Mouse (Mus musculus): Measurements from ENCODE around the gene Il12b.
"Not testable (repeated sequence)": the region's sequence is repeated elsewhere in the genome, so short reads cannot be mapped to it uniquely, and the experiment has no call there.

The Il12b gene

DNA sequence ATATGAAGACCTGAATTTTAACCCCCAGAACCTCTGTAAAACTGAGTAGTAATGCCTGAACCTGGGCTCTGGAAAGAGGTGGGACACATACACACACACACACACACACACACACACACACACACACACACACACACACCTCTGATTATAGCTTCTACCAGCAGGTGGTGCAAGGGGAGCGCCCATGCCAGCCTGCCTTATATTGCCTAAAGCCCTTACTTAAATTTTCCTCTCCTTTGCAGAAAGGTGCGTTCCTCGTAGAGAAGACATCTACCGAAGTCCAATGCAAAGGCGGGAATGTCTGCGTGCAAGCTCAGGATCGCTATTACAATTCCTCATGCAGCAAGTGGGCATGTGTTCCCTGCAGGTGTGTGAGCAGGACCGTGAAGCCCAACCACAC is 12.4 kb downstream of the Il12b start:
- no peak for DNase-seq (ENCODE audit: low spot score)

DNA sequence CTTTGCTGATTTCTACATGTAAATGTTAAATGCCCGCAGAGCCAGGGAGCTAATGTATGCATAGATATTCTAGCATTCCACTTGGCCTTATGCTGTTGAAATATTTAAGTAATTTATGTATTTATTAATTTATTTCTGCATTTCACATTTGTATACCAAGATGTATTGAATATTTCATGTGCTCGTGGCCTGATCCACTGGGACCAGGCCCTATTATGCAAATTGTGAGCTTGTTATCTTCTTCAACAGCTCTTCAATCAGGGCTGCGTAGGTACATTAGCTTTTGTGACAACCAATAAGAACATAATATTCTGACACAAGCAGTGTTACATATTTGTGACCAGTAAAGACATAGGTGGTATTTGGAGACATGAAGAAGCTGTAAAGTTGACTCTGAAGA is 13.5 kb downstream of the Il12b start:
- no peak for DNase-seq (ENCODE audit: low spot score)

DNA sequence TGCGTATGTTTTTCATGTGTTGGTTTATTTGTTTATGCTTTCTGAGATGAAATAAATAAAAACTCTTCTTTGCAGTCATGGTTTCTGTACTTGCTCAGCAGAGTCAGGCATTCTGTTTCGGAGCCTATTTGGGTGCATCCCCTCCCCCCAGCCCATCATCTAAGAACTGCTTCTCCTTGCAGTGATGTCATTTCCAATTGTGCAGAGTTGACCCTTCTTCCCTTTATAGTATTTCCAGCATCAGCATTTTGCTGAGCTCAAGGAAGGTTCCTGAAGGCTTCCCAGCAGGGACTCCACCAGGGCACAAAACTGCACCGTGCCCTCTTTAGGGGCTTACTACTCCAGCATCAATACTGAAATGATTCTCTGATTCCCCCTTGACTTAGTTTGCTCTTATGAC is 14.7 kb downstream of the Il12b start:
- no peak for DNase-seq (ENCODE audit: low spot score)

DNA sequence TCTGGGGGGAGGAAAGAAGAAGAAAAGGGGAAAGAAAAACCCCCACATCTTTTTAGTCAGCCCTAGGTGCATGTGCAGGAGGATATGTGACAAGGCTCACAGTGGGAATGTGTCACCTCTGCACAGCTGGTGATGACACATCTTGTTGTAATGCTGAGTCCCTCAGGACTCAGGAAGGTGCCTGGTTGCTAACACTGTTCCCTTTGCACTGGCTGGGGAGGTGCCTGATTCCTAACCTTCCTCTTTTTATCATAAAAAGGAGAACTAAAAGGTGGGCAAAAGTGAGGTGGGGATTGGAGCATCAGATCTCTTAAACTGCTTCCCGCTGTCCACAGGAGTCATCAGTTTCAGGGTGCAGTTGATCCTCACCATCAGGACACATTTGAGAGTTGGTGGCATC is 17.5 kb downstream of the Il12b start:
- no peak for DNase-seq (ENCODE audit: low spot score)

DNA sequence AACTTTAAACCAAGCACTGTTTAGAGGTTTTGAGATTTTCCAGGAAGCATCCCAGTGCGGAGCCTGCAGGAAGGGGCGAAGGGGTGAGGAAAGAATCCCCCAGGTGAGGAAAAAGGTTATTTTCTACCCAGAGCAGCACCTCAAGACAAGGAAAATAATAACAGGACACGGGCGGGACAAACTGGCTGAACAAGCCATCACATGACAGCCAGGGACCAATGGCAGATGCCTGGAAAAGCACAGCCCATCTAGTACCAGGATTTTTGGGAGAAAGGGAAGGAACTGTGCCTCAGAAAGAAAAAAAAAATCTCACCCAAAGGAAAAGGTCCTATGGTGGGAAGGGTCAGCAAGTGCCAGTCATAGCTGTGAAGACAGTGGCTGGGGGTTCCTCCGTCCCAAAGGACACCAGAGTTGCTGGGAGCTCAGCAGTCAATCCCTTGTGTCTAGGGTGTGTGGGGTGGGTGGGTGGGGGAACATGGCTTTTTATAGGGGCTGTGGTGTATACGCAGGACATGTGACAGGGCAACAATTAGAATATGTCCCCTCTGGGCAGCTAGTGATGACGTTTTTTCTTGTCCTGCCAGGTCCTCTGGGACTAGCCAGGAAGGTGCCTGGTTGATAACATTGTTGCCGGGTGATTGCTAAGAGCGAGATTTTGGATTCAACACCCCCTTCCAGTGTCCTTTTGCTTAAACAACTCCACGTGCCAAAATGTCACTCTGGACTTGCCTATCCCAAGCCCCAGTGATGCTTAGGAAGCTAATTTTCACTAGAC is 22.7 kb downstream of the Il12b start:
- DNase-seq (ENCODE audit: low spot score), result no peak

DNA sequence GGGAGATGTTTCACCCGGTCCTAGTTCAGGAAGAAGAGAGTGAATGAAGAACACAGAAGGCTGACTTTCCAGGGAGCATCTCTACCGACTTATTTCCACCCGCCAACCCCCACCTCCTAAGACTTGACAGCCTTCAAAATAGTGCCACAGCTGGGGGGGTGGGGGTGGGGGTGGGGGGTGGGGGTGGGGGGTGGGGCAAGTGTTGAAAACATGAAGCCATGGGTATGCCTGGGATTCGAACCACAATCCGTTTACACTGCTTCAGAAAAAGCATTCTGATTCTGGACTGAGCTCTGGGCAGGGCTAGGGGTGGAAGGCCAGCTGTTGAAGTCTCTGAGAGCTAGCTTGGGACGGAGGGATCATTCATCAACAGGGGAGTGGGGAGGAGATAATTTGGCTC is 23.4 kb downstream of the Il12b start:
- no peak for DNase-seq (ENCODE audit: low spot score)

DNA sequence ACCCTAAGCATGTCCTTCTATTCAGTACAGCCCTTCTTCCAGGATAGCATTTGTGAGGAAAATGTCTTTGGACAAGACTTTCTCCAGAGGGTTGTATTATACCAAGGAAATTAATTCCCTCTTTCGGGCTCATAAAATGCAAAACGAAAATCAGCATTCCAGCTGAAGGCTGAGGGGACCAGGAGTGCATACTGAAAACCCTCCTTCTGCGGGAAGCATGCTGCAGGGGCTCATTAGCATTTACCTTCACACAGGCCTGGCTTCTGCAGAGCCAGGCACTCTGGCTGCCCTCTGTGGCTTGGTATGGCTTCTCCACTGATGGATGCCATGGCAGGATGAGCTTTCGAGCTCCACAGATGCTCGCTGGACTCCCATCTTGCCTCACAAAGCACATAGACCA is 24.1 kb downstream of the Il12b start:
- no peak for DNase-seq (ENCODE audit: low spot score)

DNA sequence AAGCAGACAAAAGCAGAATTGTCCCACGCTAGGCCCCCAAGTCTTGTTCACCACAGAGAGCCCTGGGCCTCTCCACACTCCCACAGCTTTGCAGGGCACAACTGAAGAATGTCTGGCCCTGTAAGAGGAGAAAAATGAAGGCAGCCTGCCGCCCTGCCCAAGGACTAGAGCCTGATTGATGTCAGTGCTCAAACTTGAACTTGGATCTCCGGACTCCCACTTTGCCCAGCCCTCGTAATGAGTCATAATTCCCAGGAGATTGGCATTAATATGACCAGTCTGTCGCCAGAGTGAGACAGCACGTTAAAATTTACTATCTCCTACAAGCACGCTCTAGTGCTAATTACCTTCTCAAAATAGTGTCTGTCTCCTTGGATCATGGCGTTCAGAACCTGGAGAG is 25.1 kb downstream of the Il12b start:
- DNase-seq (ENCODE audit: low spot score), result no peak

DNA sequence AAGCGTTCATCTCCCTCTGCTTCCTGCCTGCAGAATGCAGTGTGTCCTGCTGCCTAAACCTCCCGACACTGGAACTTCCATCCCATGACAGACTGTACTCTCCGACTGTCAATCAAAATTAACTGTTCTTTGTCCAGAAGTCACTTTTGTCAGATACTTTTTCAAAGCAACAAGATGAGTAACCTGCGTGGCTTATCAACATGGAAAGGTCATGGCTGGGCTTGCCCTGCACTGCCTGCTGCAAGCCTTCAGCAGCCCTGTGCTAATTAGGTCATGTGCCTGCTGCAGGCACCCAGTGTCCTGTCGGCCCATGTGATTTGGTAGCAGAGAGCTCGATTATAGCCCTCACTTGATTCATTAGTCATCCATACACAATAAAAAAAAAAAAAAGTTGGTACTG is 25.8 kb downstream of the Il12b start:
- DNase-seq (ENCODE audit: low spot score), result no peak

DNA sequence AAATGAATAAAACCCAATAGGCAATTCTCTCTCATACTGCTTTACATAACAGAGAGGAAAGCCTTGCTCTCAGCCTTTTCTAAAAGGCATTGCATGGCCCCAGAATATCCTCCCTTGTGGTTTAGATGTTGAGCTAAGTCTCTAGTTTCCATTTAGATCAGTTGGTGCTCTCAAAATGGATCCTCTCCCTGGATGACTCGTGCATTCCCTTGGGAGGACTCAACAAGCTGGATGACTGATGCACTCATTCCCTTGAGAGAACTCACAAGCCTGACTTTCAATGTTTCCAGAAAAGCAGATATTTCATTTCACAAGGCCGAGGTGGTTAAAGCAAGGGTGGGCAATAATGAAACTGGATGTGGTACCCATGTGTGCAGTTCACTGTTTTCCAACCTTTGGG is 28.1 kb downstream of the Il12b start:
- DNase-seq (ENCODE audit: low spot score), result no peak

DNA sequence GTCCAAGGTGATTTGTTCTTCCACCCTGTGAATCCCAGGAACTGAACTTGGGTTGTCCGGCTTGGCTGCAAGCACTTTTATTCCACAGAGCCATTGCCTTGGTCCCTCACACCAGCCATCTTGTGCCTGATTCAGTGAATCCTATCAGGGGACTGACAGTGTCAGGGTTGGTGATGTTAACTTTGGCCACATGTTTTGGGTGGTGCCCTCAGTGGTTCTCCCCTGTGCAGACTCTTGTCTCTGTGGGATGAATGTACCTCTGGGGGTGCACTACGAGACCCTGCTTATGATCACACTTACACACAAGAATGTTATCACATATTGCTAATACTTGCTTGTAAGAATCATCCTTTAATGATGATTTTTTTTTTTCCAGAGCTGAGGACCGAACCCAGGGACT is 30.2 kb downstream of the Il12b start:
- no peak for DNase-seq (ENCODE audit: low spot score)

DNA sequence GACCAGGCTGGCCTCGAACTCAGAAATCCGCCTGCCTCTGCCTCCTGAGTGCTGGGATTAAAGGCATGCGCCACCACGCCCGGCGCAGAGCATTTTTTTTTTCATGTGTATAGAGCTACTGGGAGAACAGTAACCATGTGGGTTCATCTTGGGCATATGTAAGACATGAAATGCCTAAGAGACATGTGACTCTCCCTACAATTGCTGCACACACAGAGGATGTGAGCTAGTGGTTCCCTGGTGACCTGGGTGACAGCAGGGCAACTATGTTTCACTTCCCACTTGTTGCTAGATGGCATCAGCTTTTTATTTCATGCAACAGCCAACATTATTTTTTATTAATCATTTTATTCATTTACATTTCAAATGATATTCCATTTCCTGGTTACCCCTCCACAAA is 37.9 kb downstream of the Il12b start:
- DNase-seq (ENCODE audit: low spot score), result no peak

DNA sequence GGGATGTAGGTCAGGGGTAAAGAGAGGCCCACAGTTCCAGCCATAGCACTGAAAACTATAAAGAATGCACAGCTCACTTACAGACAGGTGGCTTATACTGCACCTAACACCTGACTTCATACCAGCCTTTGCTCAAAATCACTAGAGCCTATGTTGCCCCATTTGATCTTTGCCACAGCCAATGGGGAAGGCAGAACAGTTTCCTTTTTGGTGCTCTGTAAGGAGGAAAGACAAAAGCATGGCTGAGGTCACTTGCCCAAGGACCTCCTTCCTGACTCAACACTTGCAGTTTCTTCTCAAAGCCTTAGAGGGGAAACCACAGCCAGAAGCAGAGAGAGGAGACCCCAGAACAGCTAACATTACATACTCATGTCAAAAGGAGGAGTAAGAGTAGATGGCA is 51.2 kb downstream of the Il12b start:
- no peak for DNase-seq (ENCODE audit: low spot score)

DNA sequence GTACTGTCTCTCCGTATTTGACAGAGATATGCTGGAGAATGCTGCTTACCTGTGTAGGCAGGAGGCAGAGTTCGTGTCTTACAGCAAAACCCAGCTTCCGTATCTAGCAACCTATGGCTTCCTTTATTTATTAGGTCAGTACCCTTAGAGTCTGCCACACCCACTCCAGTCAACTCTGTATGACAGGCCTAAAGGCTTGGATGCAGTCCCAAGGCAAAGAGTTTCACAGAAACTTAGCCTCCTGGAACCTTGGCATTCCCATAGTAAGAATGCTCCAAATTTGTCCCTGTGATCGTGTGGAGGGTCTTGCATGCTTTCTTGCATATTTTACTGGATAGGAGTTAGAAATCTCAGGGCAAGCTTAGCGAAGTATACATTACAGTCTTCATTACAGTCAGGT is 52.2 kb downstream of the Il12b start:
- not testable (repeated sequence) for DNase-seq (ENCODE audit: low spot score)

DNA sequence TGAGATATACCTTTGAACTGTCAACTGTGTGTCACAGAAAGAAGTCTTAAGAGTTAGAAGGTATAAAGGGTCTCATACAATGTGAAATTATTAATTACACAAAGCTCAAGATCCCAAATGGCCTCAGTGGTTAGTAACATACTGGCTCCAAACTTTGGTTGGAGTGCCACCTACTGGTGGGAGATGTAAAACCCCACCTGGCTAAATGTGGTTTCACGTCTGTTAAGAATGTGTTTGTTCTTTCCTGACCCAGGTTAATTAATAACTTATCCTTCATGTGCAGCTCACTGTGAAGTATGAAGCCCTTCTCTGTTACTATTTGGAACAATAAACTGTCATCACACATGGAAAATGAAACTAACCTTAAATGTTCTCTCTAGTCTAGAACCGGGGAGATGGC is 53.6 kb downstream of the Il12b start:
- peak; percentile 61 for DNase-seq (ENCODE audit: low spot score)

DNA sequence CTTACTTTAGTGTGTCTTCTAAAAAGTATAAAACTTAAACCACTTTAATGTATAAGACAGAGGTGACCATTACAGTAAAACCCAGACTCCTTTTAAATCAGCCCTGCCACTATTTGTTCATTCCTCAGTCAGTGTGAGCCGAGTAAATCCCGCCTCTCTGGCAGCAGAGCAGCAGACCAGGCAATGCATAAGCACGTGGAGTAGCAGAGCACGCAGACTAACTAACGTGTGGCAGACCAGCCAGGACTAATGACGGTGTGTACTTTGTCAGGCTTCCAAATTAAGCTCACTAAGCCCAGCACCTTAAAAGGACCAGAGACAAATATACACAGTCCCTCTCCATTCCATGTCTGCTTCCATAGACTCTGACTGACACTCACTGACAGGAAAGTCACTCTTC is 61.6 kb downstream of the Il12b start:
- peak; percentile 21 for DNase-seq (ENCODE audit: low spot score)

Data from lung, postnatal 25 days (tissue).